Mouse (Mus musculus) c-Kit-positive CD71-negative TER-119-negative erythroid progenitor cells, embryonic 14.5 days (primary cell): ENCODE data around the gene Smoc2.

ENCODE experiments used
- DNase-seq: peaks from one replicate; pipeline ENCODE4 v3.0.0-alpha.2; 2013; ENCODE audit warnings: low read depth

Smoc2 gene

GRCm38 (mm10) chr17:14349086-14349814, 69.9 kb downstream of the Smoc2 start:
- DNase-seq = no peak

- DNase-seq = no peak
These were observed 74.1 kb downstream of the Smoc2 start for GRCm38 (mm10) chr17:14353219-14354079.

- no peak for DNase-seq
These were observed 82.2 kb downstream of the Smoc2 start for GRCm38 (mm10) chr17:14361511-14361910.

- DNase-seq = no peak
These were observed 91.2 kb downstream of the Smoc2 start for GRCm38 (mm10) chr17:14370476-14370875.

GRCm38 (mm10) chr17:14371606-14372005, 92.3 kb downstream of the Smoc2 start:
- no peak for DNase-seq

- DNase-seq = no peak
These were observed 93.2 kb downstream of the Smoc2 start for GRCm38 (mm10) chr17:14372324-14373145.

GRCm38 (mm10) chr17:14378692-14379446, 99.6 kb downstream of the Smoc2 start:
- DNase-seq = no peak

GRCm38 (mm10) chr17:14379518-14379917, 100.2 kb downstream of the Smoc2 start:
- DNase-seq = no peak

- no peak for DNase-seq
These were observed 100.7 kb downstream of the Smoc2 start for GRCm38 (mm10) chr17:14379966-14380365.

- no peak for DNase-seq
These were observed 101.2 kb downstream of the Smoc2 start for GRCm38 (mm10) chr17:14380526-14380925.

GRCm38 (mm10) chr17:14381482-14381881, 102.2 kb downstream of the Smoc2 start:
- DNase-seq = no peak

- DNase-seq = no peak
These were observed 104.7 kb downstream of the Smoc2 start for GRCm38 (mm10) chr17:14383981-14384380.

GRCm38 (mm10) chr17:14384980-14385379, 105.7 kb downstream of the Smoc2 start:
- DNase-seq = no peak

- DNase-seq = no peak
These were observed 108.0 kb downstream of the Smoc2 start for GRCm38 (mm10) chr17:14387261-14387660.

- DNase-seq = no peak
These were observed 113.1 kb downstream of the Smoc2 start for GRCm38 (mm10) chr17:14392443-14392842.

GRCm38 (mm10) chr17:14394861-14395260, 115.6 kb downstream of the Smoc2 start:
- no peak for DNase-seq

GRCm38 (mm10) chr17:14397456-14397855, 118.2 kb downstream of the Smoc2 start:
- no peak for DNase-seq

GRCm38 (mm10) chr17:14398650-14399424, 119.5 kb downstream of the Smoc2 start:
- no peak for DNase-seq

GRCm38 (mm10) chr17:14400960-14401359, 121.7 kb downstream of the Smoc2 start:
- DNase-seq = no peak

GRCm38 (mm10) chr17:14407874-14408273, 128.6 kb downstream of the Smoc2 start:
- DNase-seq = no peak

- DNase-seq = no peak
These were observed 133.2 kb downstream of the Smoc2 start for GRCm38 (mm10) chr17:14412460-14412859.
